Mouse (Mus musculus): ENCODE results near the gene Zbtb45. TPM values are rescaled to one million over a fixed set of nuclear protein-coding genes. Genes with fewer than 3 reads are reported as not detected.

The Zbtb45 gene
- polyA plus RNA-seq (2015; fragmentation: Nextera tagmentation; extraction: Ambion mirVana) = 11.9 and 12.2 TPM in 2 replicates

- DNase-seq (ENCODE audit: low spot score) = no peak
- no peak for TF ChIP-seq CTCF (IDR thresholded peaks at IDR 0.05)
- TF ChIP-seq EP300 (IDR thresholded peaks at IDR 0.05) = no peak
- peaks cover 7% of the 10 kb centered on the region; the same call in 1 of the 2 replicates for H3K4me1 ChIP-seq (ENCODE audit: insufficient read depth, low read depth, low read length)
- peak within 1 kb of the TSS; percentile 75 for H3K9ac ChIP-seq (replicated peaks; ENCODE audit: low read depth)
- H3K27me3 ChIP-seq (replicated peaks; ENCODE audit: insufficient read depth, low read length) = no peaks in the 10 kb centered on the region
- H3K4me3 ChIP-seq (ENCODE audit: low read depth, low read length) = peak within 1 kb of the TSS; percentile 70
- H3K36me3 ChIP-seq (ENCODE audit: insufficient read depth, low read length) = no peaks in the 10 kb centered on the region
- 12% methylated on average over 26 of the region's 26 CpGs for WGBS
- peak within 1 kb of the TSS; percentile 89 for H3K27ac ChIP-seq (ENCODE audit: low read length)
- peak within 1 kb of the TSS; percentile 82 for H3K4me2 ChIP-seq (replicated peaks; ENCODE audit: low read depth, low read length)
- H3K9me3 ChIP-seq (ENCODE audit: low read length) = no peaks in the 10 kb centered on the region
- no peak for ATAC-seq
Measured at GRCm38 (mm10) chr7:13010005-13010908, at the start of gene Zbtb45. Zbtb45 (minus strand) TSS chr7:13010034.

DNA sequence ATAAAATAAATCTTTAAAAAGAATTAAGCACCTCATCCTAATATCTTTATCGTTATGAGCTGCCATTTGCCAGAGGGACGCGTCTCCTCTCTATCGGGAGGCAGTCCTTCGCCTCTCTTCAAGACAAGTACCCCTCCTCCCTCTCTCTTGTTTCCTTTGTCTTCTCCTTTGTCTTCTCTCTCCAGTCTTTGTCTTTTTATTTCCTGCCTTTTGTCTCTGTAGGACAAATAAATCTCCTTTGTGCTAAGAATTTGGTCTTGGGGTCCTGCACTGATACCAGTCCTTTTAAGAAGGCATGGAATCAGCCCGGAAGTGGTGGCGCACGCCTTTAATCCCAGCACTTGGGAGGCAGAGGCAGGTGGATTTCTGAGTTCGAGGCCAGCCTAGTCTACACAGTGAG lies 49.7 kb upstream of the Zbtb45 start:
- H3K4me2 ChIP-seq (replicated peaks; ENCODE audit: low read depth, low read length) = no peak overlapping the region
- no peak overlapping the region for H3K4me3 ChIP-seq (ENCODE audit: low read depth, low read length)
- H3K9ac ChIP-seq (replicated peaks; ENCODE audit: low read depth) = no peak overlapping the region
- no peak overlapping the region for H3K27ac ChIP-seq (ENCODE audit: low read length)
- 83% methylated on average over 9 of the region's 9 CpGs for WGBS
- ATAC-seq (no peak), DNase-seq (ENCODE audit: low spot score) (no peak)
- TF ChIP-seq EP300 (IDR thresholded peaks at IDR 0.05) (no peak), CTCF (IDR thresholded peaks at IDR 0.05) (no peak)
- H3K36me3 ChIP-seq (ENCODE audit: insufficient read depth, low read length) = no peaks in the 10 kb centered on the region
- no peaks in the 10 kb centered on the region for H3K27me3 ChIP-seq (replicated peaks; ENCODE audit: insufficient read depth, low read length)
- H3K4me1 ChIP-seq (ENCODE audit: insufficient read depth, low read depth, low read length) = no peaks in the 10 kb centered on the region
- H3K9me3 ChIP-seq (ENCODE audit: low read length) = no peaks in the 10 kb centered on the region

- WGBS = 66% methylated on average over 8 of the region's 8 CpGs
- DNase-seq (ENCODE audit: low spot score) = no peak
Measured at GRCm38 (mm10) chr7:13056913-13057700, 47.3 kb upstream of the Zbtb45 start.

GRCm38 (mm10) chr7:13054287-13055010 lies 44.6 kb upstream of the Zbtb45 start, which contains the start of gene Mzf1:
Mzf1 (minus strand) TSS chr7:13054764.
- no peaks in the 10 kb centered on the region for H3K9me3 ChIP-seq (ENCODE audit: low read length)
- peak within 1 kb of the TSS; percentile 27 for H3K9ac ChIP-seq (replicated peaks; ENCODE audit: low read depth)
- no peaks in the 10 kb centered on the region for H3K27me3 ChIP-seq (replicated peaks; ENCODE audit: insufficient read depth, low read length)
- H3K36me3 ChIP-seq (ENCODE audit: insufficient read depth, low read length) = no peaks in the 10 kb centered on the region
- H3K4me2 ChIP-seq (replicated peaks; ENCODE audit: low read depth, low read length) = peak within 1 kb of the TSS; percentile 64
- DNase-seq (ENCODE audit: low spot score) (peak; percentile 97), ATAC-seq (peak; percentile 97)
- H3K4me3 ChIP-seq (ENCODE audit: low read depth, low read length) = peak within 1 kb of the TSS; percentile 61
- H3K27ac ChIP-seq (ENCODE audit: low read length) = peak within 1 kb of the TSS; percentile 48
- no peaks in the 10 kb centered on the region for H3K4me1 ChIP-seq (ENCODE audit: insufficient read depth, low read depth, low read length)
- under 1% methylated on average over 41 of the region's 41 CpGs for WGBS
- TF ChIP-seq EP300 (IDR thresholded peaks at IDR 0.05) (no peak), CTCF (IDR thresholded peaks at IDR 0.05) (no peak)

More at GRCm38 (mm10) chr7:13056913-13057700, 47.3 kb upstream of the Zbtb45 start:
- Histone ChIP-seq H3K4me3 (ENCODE audit: low read depth, low read length) (no peak overlapping the region), H3K4me1 (ENCODE audit: insufficient read depth, low read depth, low read length) (no peaks in the 10 kb centered on the region), H3K9me3 (ENCODE audit: low read length) (no peaks in the 10 kb centered on the region), H3K36me3 (ENCODE audit: insufficient read depth, low read length) (no peaks in the 10 kb centered on the region), H3K9ac (replicated peaks; ENCODE audit: low read depth) (no peak overlapping the region), H3K4me2 (replicated peaks; ENCODE audit: low read depth, low read length) (no peak overlapping the region), H3K27ac (ENCODE audit: low read length) (no peak overlapping the region), H3K27me3 (replicated peaks; ENCODE audit: insufficient read depth, low read length) (no peaks in the 10 kb centered on the region)
- peak; percentile 41 for TF ChIP-seq CTCF (IDR thresholded peaks at IDR 0.05)
- no peak for TF ChIP-seq EP300 (IDR thresholded peaks at IDR 0.05)
- ATAC-seq = no peak

GRCm38 (mm10) chr7:13053961-13054286 lies 44.1 kb upstream of the Zbtb45 start:
- ATAC-seq = no peak
- no peak overlapping the region for H3K27ac ChIP-seq (ENCODE audit: low read length)
- peak overlapping the region; percentile 64 for H3K4me2 ChIP-seq (replicated peaks; ENCODE audit: low read depth, low read length)
- H3K36me3 ChIP-seq (ENCODE audit: insufficient read depth, low read length) = no peaks in the 10 kb centered on the region
- no peaks in the 10 kb centered on the region for H3K27me3 ChIP-seq (replicated peaks; ENCODE audit: insufficient read depth, low read length)
- H3K4me3 ChIP-seq (ENCODE audit: low read depth, low read length) = peak overlapping the region; percentile 61
- H3K9ac ChIP-seq (replicated peaks; ENCODE audit: low read depth) = peak overlapping the region; percentile 27
- TF ChIP-seq EP300 (IDR thresholded peaks at IDR 0.05) (no peak), CTCF (IDR thresholded peaks at IDR 0.05) (no peak; the same call in 1 of the 2 replicates)
- no peaks in the 10 kb centered on the region for H3K4me1 ChIP-seq (ENCODE audit: insufficient read depth, low read depth, low read length)
- no peaks in the 10 kb centered on the region for H3K9me3 ChIP-seq (ENCODE audit: low read length)
- DNase-seq (ENCODE audit: low spot score) = no peak
- WGBS = 2% methylated on average over 15 of the region's 15 CpGs
